10 mouse cellular contexts compared by ENCODE assay signal in the genomic region with DNA sequence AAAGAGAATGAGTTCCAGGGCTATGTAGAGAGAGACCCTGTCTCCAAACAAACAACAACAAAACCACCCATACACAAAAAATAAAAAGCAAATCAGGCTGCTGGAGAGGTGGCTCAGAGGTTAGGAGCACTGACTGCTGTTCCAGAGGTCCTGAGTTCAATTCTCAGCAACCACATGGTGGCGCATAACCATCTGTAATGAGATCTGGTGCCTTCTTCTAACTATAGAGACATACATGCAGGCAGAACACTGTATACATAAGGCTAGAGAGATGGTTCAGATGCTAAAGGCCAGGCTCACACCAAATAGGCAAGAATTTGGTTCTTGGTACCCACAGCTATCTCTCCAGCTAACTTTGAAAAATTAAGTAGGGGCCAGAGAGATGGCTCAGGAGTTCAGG. TPM values are rescaled to one million over a fixed set of nuclear protein-coding genes. Genes with fewer than 3 reads are reported as not detected.
A peak's percentile ranks its signal among the peaks of the same experiment; 100 is the strongest.
DNase-seq lines count a peak whose midpoint lies in the region; ATAC-seq and TF ChIP-seq lines count a peak whose summit lies in the region.
"Had no signal": no experiment of that assay in that cellular context is flagged by ENCODE, and none has a peak within 500 bp of the region (broad histone marks: within the 10 kb centered on the region; RNA-seq: fewer than 3 reads in every experiment).

No protein-coding gene starts in this region.

- no peak for TF ChIP-seq EP300 in heart, adult 2 months (IDR thresholded peaks at IDR 0.05; ENCODE audit: insufficient read depth, low read depth, low read length)

- no peak overlapping the region for H3K27ac ChIP-seq in heart, adult 2 months
- H3K27ac ChIP-seq: hindbrain, embryonic 15.5 days; limb, embryonic 13.5 days had no signal

- 29% methylated on average over 1 of the region's 1 CpGs for WGBS in heart, adult 2 months

- H3K79me2 ChIP-seq in heart, adult 2 months (replicated peaks; ENCODE audit: control insufficient read depth, insufficient read depth, low read length): no peaks in the 10 kb centered on the region

- no peak for DNase-seq in heart, adult 2 months
- no peak for DNase-seq in heart, postnatal 4 days
- DNase-seq in 3T3-L1 (ENCODE audit: low read depth, low spot score) (peak; percentile 71), NIH3T3 (ENCODE audit: low read depth) (peak; percentile 70)
- DNase-seq in lung, postnatal 36 days: peak; percentile 74
- no peak for DNase-seq in adrenal gland, postnatal 14 days
- DNase-seq in left cerebral cortex, adult 9 months (ENCODE audit: low spot score in 2 of 2): no peak

- intact Hi-C loops in heart, adult 2 months (cut with DNase I): loop anchor here (2.0 kb wide), 1 partner anchor 252 kb away; no protein-coding TSS in a partner anchor

- 0 out of 2 replicates have a peak, but pooled peaks cover 2% of the 10 kb centered on the region for H3K27me3 ChIP-seq in heart, adult 2 months (ENCODE audit: control insufficient read depth, insufficient read depth, low read length)
- H3K27me3 ChIP-seq: hindbrain, embryonic 15.5 days; limb, embryonic 13.5 days had no signal

- H3K36me3 ChIP-seq in heart, adult 2 months (ENCODE audit: control insufficient read depth, insufficient read depth, low read length): no peaks in the 10 kb centered on the region
- H3K36me3 ChIP-seq: hindbrain, embryonic 15.5 days; limb, embryonic 13.5 days had no signal

- H3K9ac ChIP-seq in heart, adult 2 months (ENCODE audit: low read depth, low read length): no peak overlapping the region
- H3K9ac ChIP-seq: hindbrain, embryonic 15.5 days; limb, embryonic 13.5 days had no signal

- no peak for TF ChIP-seq POLR2A in heart, adult 2 months (IDR thresholded peaks at IDR 0.05; ENCODE audit: insufficient read depth, low read depth, low read length)

- TF ChIP-seq CTCF in heart, adult 2 months (IDR thresholded peaks at IDR 0.05): peak; percentile 63

- H3K4me3 ChIP-seq in heart, adult 2 months: no peak overlapping the region
- H3K4me3 ChIP-seq: hindbrain, embryonic 15.5 days; limb, embryonic 13.5 days had no signal

- no peak for ATAC-seq in megakaryocyte progenitor cell, adult 5-6 weeks (replicated peaks; ENCODE audit: poor library complexity)

- H3K4me1 ChIP-seq in heart, adult 2 months (ENCODE audit: control insufficient read depth, insufficient read depth, low read length): no peaks in the 10 kb centered on the region
- H3K4me1 ChIP-seq: hindbrain, embryonic 15.5 days; limb, embryonic 13.5 days had no signal

RNA-seq across cellular contexts. Expression of a gene that starts 8.4 kb away (rescaled TPM):
- total RNA-seq in heart, adult 2 months (2021): 1 to 10 TPM; 2.6 to 3.7 TPM
- 3.8 and 5.7 TPM in 2 replicates for polyA plus RNA-seq in heart, adult 2 months (2012; rRNA removed)
- 1 to 10 TPM; 2.4 to 2.5 TPM for total RNA-seq in heart, postnatal 4 days (2021)
- total RNA-seq in adrenal gland, postnatal 14 days (2021): 3.8 and 4.1 TPM in 2 replicates
- total RNA-seq in megakaryocyte progenitor cell, adult 5-6 weeks (2015): not detected in 2 replicates
- total RNA-seq in megakaryocyte progenitor cell, adult 5-6 weeks (2017): 0.88 TPM in 1 of 2 replicates, not detected in the other

RNA-seq across cellular contexts. Expression of a gene that starts 12.3 kb away (rescaled TPM):
- total RNA-seq in heart, adult 2 months (2021): 100 to 1,000 TPM; 108 to 135 TPM
- polyA plus RNA-seq in heart, adult 2 months (2012; rRNA removed): 60.7 and 62.2 TPM in 2 replicates
- total RNA-seq in heart, postnatal 4 days (2021): 100 to 1,000 TPM; 112 to 125 TPM
- 214 and 218 TPM in 2 replicates for total RNA-seq in adrenal gland, postnatal 14 days (2021)
- total RNA-seq in megakaryocyte progenitor cell, adult 5-6 weeks (2015): 60.6 and 77.0 TPM in 2 replicates
- 159 and 168 TPM in 2 replicates for total RNA-seq in megakaryocyte progenitor cell, adult 5-6 weeks (2017)

RNA-seq across cellular contexts. Expression of a gene that starts 20.0 kb away (rescaled TPM):
- not detected for total RNA-seq in heart, adult 2 months (2021)
- polyA plus RNA-seq in heart, adult 2 months (2012; rRNA removed): 0.23 and 0.35 TPM in 2 replicates
- total RNA-seq in heart, postnatal 4 days (2021): under 1 TPM in 1 of 2 experiments, not detected in 1; 0.16 TPM
- total RNA-seq in adrenal gland, postnatal 14 days (2021): 6.4 and 9.3 TPM in 2 replicates
- total RNA-seq in megakaryocyte progenitor cell, adult 5-6 weeks (2015): 0.07 and 0.22 TPM in 2 replicates
- not detected in 2 replicates for total RNA-seq in megakaryocyte progenitor cell, adult 5-6 weeks (2017)

RNA-seq across cellular contexts. Expression of a gene that starts 21.7 kb away (rescaled TPM):
- 10 to 100 TPM; 49.9 to 56.5 TPM for total RNA-seq in heart, adult 2 months (2021)
- polyA plus RNA-seq in heart, adult 2 months (2012; rRNA removed): 43.7 and 48.6 TPM in 2 replicates
- 10 to 100 TPM; 39.4 to 41.2 TPM for total RNA-seq in heart, postnatal 4 days (2021)
- total RNA-seq in adrenal gland, postnatal 14 days (2021): 80.7 and 82.8 TPM in 2 replicates
- total RNA-seq in megakaryocyte progenitor cell, adult 5-6 weeks (2015): 44.4 and 46.0 TPM in 2 replicates
- 93.0 and 118 TPM in 2 replicates for total RNA-seq in megakaryocyte progenitor cell, adult 5-6 weeks (2017)

RNA-seq across cellular contexts. Expression of a gene that starts 21.8 kb away (rescaled TPM):
- total RNA-seq in heart, adult 2 months (2021): 10 to 100 TPM; 22.6 to 23.5 TPM
- 52.3 and 67.7 TPM in 2 replicates for polyA plus RNA-seq in heart, adult 2 months (2012; rRNA removed)
- total RNA-seq in heart, postnatal 4 days (2021): 10 to 100 TPM; 26.2 to 27.5 TPM
- total RNA-seq in adrenal gland, postnatal 14 days (2021): 143 and 153 TPM in 2 replicates
- 58.3 and 63.4 TPM in 2 replicates for total RNA-seq in megakaryocyte progenitor cell, adult 5-6 weeks (2015)
- total RNA-seq in megakaryocyte progenitor cell, adult 5-6 weeks (2017): 28.8 and 31.6 TPM in 2 replicates

Comparison
In these comparisons a context has a peak if more than half of its experiments do, and no peak if none do; other contexts are left out.
1. DNase-seq: peak in 3T3-L1 (single experiment), NIH3T3 (single experiment) and lung, postnatal 36 days (single experiment); none in heart, adult 2 months (0 of 2), heart, postnatal 4 days (single experiment), adrenal gland, postnatal 14 days (single experiment) and left cerebral cortex, adult 9 months (0 of 2).